Mouse (Mus musculus) bone marrow, adult 2 months (tissue): ENCODE results near the gene Sgsh.

ENCODE experiments used
- CTCF ChIP-seq: fragments of 200-500 bp; IDR thresholded peaks from 2 replicates; pipeline ENCODE4 v1.5.1; 2011; ENCODE audit warnings: low read length, control low read depth; ENCODE audit not compliant: control insufficient read depth, insufficient read depth
- POLR2A ChIP-seq: fragments of 200-500 bp; IDR thresholded peaks from 2 replicates; pipeline ENCODE4 v1.6.1; 2011; ENCODE audit warnings: low read depth, mild to moderate bottlenecking, control low read depth, low read length, borderline replicate concordance; ENCODE audit not compliant: control insufficient read depth

DNA sequence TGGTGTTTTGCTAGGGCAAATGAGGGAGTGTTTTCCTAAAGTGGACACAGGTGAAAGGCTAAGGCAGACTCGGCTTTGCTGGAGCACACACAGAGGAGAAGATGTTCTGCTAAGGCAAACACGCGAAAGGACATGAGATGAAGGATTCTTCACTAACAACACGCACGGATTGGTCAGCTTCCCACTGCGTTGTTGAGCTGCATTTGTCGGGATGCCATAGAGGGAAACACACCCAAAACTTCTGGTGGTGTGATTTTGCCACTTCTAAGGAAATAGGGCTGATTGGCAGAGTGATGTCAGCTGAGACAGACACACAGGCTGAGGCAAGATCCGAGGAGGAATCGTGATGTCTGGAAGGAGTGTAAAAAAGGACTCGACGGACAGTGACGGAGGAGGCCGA, 40.6 kb upstream of the Sgsh start:
- no peak for TF ChIP-seq CTCF
- no peak for TF ChIP-seq POLR2A
